Mouse (Mus musculus): Measurements from ENCODE around the gene Vcl.

GRCm38 (mm10) chr14:20976741-20977140, 47.5 kb downstream of the Vcl start:
- TF ChIP-seq GATA1 (IDR thresholded peaks at IDR 0.05; ENCODE audit: borderline replicate concordance, low read length) = no peak; the same call in 2 of the 3 replicates
- TF ChIP-seq FLI1 (IDR thresholded peaks at IDR 0.05; ENCODE audit: low read length) = no peak
